Mouse (Mus musculus) T-cell, adult 66 days (primary cell): ENCODE measurements around the gene Gm12166. TPM values are rescaled to one million over a fixed set of nuclear protein-coding genes. Genes with fewer than 3 reads are reported as not detected.

ENCODE experiments used
- total RNA-seq, 2 experiments: library from RNA; stranded (reverse); gene quantifications; 3 replicates in 1 of 2; 4 replicates in 1 of 2; pipeline ENCODE4 v1.2.4; 2023

The Gm12166 gene
- 1 to 10 TPM; 1.8 to 5.5 TPM for total RNA-seq

DNA sequence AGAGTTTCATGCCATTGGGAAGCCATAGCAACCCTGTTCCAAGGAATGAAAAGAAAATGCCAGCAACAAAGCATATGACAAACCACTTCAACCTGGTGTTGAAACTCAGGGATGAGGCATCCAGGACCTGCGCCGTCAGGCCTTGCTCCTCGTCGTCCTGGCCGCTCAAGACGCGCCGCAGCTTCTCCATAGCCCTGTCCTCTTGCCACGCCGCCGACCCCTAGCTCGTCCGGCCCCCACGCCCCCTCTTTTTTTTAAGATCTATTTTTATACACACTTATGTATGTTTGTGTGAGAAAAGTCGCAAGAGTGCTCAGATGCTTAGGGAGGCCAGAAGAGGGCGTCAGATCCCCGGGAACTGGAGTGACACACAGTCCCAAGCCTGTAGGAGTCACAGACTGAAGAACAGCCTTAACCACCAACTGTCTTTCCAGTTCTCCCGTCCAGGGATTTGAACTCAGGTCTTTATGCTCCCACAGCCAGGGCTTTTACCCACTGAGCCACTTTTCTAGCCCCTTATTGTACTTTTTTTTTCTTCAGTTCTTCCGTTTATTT lies at the start of gene Gm12166:
Gene Gm12166 (minus strand): TSS at position 217 of the 555 bp plus-strand sequence.

DNA sequence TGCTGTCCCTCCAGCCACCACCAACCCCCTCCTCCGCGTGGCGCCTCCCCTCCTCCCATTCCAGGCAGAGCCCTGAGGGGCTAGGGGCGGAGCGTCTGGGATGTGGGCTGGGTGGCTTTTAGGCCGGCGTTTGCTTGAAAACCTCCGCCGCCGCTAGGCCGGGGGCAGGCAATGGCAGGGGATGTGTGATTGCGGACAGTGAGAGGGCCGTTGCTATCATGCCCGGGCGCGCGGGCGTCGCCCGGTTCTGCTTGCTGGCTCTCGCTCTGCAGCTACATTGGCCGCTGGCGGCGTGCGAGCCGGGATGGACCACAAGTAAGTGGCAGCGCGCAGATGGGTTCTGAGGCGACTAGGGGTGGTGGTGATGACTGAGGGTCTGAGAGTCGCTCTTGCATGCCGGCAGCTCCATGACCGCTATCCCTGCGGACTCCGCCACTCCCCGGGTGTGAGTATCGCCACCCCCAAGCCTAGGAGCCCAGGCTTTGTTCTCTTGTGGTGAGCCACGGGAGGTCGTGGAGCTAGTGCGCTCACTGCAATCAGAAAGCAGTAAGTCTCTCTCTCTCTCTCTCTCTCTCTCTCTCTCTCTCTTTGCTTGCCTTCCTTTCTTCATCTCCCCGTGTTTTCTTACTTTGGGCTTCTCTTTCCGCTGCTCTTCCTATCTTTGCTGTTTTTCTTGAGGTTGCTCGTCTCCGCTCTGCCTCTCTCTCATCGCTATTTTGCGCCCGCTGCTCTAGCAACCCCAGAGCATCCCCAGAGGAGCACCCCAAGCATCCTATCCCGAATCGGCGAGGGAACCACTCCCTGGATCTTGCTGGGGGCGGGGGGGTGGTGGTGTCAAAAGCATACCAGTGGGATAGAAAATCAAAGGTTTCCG lies 4.0 kb upstream of the Gm12166 start, which contains the start of gene Adam19:
Gene Adam19 (plus strand): TSS at position 97 of the 874 bp plus-strand sequence.

Other genes with a start within 250 kb of the Gm12166 start
- 100 to 1,000 TPM; 146 to 153 TPM for gene Clint1, start 200.3 kb downstream of the Gm12166 start, total RNA-seq
- gene Lsm11, start 107.4 kb downstream of the Gm12166 start, total RNA-seq = 1 to 10 TPM; 6.8 to 8.7 TPM
- 1 to 10 TPM; 7.2 to 9.8 TPM for gene Thg1l, start 96.8 kb downstream of the Gm12166 start, total RNA-seq
- not detected for gene Sox30, start 72.0 kb downstream of the Gm12166 start, total RNA-seq
- gene Adam19, start 3.7 kb upstream of the Gm12166 start, total RNA-seq = 100 to 1,000 TPM in 1 of 2 experiments, 10 to 100 TPM in 1; 93.1 to 106 TPM
- under 1 TPM in 1 of 2 experiments, not detected in 1; 0.27 TPM for gene Nipal4, start 114.2 kb upstream of the Gm12166 start, total RNA-seq
- not detected for gene Fndc9, start 183.2 kb upstream of the Gm12166 start, total RNA-seq